Mouse (Mus musculus) thymus, postnatal 14 days (tissue): Measurements from ENCODE around the gene Galnt2.
A peak's percentile ranks its signal among the peaks of the same experiment; 100 is the strongest.

ENCODE experiments used
- DNase-seq: peaks from one replicate; pipeline ENCODE4 v3.0.0; 2021

Gene Galnt2

DNA sequence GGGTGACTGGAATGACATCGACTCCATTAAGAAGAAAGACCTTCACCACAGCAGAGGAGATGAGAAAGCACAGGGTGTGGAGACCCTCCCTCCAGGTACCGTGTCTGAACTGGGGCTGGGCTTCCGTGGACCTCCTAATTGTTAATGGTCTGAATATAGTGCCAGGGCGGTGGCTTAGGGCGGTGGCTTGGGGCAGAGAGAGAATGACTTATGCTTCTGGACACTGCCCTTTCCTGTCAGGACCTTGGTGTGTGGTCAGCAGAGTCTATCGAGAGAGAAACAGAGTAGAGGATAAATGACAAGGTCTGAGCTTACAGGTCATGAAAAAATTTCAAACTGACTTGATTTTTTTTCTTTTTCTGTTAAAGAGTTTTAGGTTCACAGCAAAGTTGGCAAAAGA, 64.2 kb downstream of the Galnt2 start:
- DNase-seq: no peak

DNA sequence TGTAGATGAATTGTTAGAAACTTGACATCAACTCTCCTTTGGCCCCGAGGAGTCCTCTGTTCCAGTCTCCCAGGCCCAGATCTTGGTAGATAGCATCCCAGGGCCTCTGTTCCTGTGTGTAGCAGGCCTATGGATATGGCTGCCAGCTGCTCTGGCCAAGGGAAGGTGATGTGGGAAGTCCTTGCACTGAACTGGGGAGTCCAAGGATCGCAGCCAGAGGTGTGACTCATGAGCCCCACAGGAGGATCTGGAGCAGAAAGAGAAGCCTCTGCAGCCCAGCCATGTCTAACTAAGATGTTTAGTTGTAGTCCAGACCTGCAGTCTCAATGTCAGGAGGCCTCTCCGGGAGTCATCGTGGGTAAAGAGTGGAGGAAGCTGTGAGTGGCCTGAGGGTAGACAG, 70.3 kb downstream of the Galnt2 start:
- no peak for DNase-seq

GRCm38 (mm10) chr8:124301935-124302555, 70.9 kb downstream of the Galnt2 start:
- no peak for DNase-seq

- no peak for DNase-seq
Observed at GRCm38 (mm10) chr8:124303211-124303902, 72.2 kb downstream of the Galnt2 start.

- DNase-seq: no peak
Observed at GRCm38 (mm10) chr8:124304141-124304540, 73.0 kb downstream of the Galnt2 start.

DNA sequence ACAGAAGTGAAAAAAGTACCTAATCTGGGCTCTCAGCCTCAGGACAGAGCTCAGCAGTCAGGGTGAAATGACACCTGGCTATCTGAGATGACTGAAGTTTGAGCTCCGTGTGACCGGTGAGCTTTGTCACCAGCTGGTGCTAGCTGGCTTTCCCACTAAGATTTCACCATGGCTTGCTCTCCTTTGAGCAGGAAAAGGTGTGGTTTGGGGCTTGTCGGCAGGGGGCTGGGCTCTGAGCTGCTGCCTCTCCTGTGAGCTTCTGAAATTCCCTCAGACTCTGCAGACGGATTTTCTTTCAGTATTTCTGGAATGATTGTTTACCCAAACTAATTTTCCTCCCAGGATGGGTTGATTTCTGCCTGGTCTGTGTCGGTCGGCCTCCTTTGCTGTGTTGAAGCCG, 75.4 kb downstream of the Galnt2 start:
- no peak for DNase-seq

GRCm38 (mm10) chr8:124307700-124308099, 76.5 kb downstream of the Galnt2 start:
- DNase-seq: no peak

GRCm38 (mm10) chr8:124310509-124310908, 79.3 kb downstream of the Galnt2 start:
- no peak for DNase-seq

- DNase-seq: no peak
Observed at GRCm38 (mm10) chr8:124311111-124311510, 79.9 kb downstream of the Galnt2 start.

DNA sequence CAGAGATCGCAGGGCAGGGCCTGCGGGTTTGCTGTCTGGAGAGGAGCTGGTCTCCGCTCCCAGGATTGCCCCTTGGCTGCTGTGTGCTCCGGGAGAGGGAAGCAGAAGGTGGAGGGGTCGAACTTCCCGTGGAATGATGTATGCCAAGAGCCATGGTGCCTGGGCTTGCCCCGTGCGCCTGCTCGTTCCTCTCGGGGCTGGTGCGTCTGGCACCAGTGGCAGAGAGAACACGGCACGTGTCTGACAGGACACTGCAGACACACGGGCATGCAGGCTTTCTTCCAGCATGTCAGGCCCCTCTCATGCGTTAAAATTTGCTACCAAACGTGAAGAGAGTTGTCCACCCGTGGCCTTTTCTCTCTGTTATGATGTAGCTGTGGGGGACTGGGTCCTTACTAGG, 80.5 kb downstream of the Galnt2 start:
- DNase-seq: no peak

GRCm38 (mm10) chr8:124312228-124312627, 81.0 kb downstream of the Galnt2 start:
- DNase-seq: no peak

DNA sequence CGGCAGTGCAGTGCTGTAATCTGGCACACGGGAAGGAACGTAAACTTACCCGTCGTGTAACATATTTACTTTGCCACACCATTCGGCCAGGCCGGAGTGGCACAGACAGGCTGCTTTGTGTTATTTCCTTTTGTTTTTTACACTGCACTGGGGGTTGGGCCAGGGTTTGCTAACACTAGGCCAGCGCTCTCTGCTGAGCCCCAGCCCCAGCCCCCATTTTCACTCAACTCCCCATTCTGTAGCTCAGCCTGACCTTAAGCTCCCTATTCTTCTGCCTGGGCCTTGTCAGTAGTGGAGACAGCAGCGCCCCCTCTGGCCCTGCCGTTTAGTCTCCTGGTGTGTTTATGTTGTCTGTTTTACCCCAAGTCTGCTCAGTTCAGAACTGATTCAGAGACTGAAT, 83.6 kb downstream of the Galnt2 start:
- DNase-seq: peak; percentile 60

GRCm38 (mm10) chr8:124316466-124317136, 85.4 kb downstream of the Galnt2 start:
- DNase-seq: no peak

- no peak for DNase-seq
Observed at GRCm38 (mm10) chr8:124317191-124317682, 86.0 kb downstream of the Galnt2 start.

DNA sequence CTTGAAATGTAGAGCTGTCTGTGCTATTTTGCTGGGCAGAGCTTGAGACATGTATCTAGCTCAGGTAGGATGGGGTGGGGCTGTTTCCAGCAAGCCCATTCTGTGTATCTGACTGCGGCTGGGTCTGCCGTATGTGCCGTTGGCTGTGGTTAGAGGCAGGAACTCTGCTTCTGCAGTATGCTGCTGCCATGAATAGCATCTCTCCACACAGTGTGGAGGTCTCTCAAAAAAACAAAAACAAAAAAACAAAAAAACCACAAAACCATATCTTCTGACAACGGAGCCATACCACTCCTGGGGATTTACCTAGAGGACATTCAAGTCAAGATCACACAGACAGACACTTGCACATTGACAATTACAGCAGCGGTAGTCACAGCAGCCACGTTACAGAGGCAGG, 86.6 kb downstream of the Galnt2 start:
- peak; percentile 79 for DNase-seq

DNA sequence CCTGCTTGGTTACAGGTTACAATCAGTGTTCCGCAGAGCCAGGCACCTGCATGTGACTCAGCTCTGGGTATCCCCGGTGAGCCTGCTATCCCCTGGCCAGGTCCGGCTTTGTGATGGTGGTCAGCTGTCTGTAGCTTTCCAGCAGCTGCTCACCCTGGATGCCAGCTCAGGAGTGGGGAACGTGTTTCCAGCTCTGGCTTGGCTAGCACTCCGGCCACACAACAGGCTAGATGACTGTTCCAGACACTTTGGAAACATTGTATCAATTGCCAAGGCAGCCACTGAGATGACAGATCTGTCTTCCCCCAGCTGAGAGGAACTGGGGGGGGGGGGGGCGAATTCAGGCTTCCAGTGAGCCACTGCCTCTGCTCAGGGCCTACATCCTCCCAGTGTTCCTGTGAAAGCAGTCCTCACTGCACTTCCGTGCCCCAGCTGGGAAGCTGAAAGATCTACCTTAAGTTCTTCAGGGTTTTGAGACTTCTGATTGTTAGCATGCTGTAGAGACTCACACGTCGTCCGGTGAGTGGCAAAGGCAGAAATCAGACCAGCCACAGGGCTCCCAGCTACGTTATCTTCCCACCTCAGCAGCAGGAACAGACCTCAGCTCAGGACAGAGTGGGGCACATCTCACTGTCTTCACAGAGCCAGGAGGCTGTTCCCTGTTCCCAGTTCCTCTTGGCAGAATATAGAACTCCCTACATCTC, 87.6 kb downstream of the Galnt2 start:
- no peak for DNase-seq

- DNase-seq: peak; percentile 56
Observed at GRCm38 (mm10) chr8:124319316-124319652, 88.1 kb downstream of the Galnt2 start.

DNA sequence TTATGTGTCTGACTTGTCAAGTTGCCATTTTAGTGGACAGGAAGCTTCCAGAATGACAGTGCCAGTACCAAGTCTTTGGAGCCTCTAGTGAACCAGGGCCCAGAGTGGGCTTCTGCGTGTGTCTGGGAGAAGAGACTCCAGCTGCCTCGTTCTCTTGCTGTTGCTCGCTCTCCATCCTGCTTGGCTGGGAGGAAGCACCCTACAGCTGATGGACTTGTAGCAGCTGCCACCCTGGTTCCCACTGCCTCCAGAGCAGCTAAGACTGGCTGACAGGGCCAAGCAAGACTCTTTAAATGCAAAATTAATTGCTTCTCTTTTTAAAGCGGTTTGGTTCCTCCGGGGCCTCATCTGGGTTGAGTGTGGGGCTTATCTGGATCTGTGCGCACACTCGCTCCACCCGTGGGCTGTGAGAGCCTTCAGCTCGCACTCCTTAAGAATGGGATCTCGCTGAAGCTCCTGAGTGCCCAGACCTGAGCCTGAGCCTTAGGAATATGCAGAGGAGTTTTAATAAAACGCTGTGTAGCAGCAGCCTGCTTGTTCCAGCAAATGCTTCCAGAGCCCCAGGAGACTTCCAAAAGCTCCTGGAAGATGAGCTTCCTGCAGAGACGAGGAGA, 90.1 kb downstream of the Galnt2 start:
- DNase-seq: no peak

- no peak for DNase-seq
Observed at GRCm38 (mm10) chr8:124323356-124323755, 92.2 kb downstream of the Galnt2 start.

- no peak for DNase-seq
Observed at GRCm38 (mm10) chr8:124328259-124328658, 97.1 kb downstream of the Galnt2 start.

DNA sequence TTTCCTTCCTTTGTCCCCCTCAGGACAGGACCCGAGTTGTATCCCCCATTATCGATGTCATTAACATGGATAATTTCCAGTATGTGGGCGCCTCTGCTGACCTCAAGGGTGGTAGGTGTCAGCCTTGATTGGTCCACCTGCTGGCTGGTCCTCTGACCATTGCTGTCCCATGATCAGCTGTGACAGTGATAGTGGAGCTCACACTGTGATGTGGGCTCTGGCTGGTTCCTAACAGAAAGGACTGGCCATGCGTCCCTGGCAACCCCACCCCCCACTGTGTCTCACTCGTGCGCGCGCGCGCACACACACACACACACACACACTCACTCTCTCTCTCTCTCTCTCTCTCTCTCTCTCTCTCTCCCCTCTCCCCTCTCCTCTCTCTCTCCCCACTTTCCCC, 98.5 kb downstream of the Galnt2 start:
- no peak for DNase-seq

DNA sequence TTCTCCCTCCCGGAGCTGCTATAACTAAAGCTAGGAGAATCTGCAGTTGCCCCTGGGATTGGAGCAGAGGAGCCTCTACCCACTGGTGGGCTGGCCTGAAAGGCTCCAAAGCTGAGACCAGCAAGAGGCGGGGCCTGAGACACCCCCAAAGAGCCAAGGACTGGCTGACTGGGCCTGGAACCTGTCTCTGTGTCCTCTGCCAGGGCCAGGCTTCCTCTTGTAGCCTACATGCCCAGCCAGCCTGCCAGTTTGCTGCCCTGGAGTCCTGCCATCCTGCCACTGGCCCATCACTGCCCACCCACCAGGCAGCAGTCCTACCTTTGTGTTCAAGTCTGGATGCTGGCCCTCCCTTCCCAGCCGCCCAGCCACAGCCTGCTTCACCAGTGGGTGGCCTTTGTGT, 99.2 kb downstream of the Galnt2 start:
- DNase-seq: no peak

- DNase-seq: no peak
Observed at GRCm38 (mm10) chr8:124331094-124331493, 99.9 kb downstream of the Galnt2 start.
